Mouse (Mus musculus): Measurements from ENCODE around the gene Amigo3. TPM values are rescaled to one million over a fixed set of nuclear protein-coding genes. Genes with fewer than 3 reads are reported as not detected.
A peak's percentile ranks its signal among the peaks of the same experiment; 100 is the strongest.

Amigo3 gene
- polyA plus RNA-seq, 1 experiment = 1.3 TPM

DNA sequence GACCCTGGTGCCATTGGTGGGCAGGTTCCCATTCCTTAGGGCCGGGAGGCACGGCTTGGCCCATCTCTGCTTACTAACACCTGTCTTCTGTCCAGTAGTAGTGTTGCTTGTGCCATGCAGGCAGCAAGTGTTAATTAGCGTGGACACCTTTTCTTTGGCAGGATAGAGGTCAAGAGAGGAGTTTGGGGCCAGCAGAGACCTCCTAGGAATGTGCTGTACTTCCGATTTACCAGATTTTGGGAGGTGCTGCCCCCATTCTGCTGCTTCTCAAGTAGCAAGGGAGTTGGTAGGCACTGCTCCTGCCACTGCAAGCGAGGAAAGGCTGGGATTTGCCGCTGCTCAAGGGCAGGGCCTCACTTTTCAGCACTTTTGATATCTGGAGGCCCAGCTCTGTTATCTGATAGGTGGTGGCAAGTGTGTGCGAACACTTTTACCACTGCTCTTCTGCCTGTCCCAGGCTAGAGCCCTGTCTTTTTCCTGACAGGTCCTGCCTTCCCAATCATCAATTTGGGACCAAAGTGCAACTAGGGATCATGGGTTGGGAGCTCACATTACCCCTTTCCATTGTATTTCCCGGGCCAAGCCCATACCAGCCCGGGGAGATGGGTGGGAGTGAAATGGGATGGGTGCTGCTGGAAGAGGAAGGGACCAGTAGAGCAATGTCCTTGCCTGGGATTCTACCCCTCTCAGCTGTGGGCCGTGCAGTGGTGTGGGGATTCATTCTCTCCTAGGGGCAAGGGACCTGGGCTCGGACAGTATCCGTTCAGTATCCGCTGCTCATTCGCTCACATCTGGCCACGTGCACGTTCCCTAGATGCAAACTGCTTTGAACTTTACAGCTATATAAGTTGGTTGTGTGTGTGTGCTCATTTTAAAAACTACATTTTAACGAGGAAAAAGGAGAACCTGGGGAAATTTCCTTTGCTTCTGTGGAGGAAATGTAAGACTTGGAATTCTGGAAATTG lies 5.1 kb upstream of the Amigo3 start:
- Histone ChIP-seq H3K27me3 (ENCODE audit: control insufficient read depth, insufficient read depth, low read length) (no peaks in the 10 kb centered on the region), H3K27ac (ENCODE audit: control insufficient read depth, insufficient read depth, low read depth, low read length) (no peak overlapping the region), H3K36me3 (ENCODE audit: control insufficient read depth, insufficient read depth, low read length) (no peaks in the 10 kb centered on the region; the same call in 1 of the 2 replicates), H3K4me1 (ENCODE audit: control insufficient read depth, insufficient read depth, low read length) (peaks cover 4% of the 10 kb centered on the region), H3K4me3 (ENCODE audit: control insufficient read depth, low read depth, low read length) (peak overlapping the region; percentile 80)
- no peak for TF ChIP-seq POLR2A (IDR thresholded peaks at IDR 0.05; ENCODE audit: control insufficient read depth, low read depth, low read length)
- TF ChIP-seq CTCF (IDR thresholded peaks at IDR 0.05; ENCODE audit: control insufficient read depth, insufficient read depth, insufficient replicate concordance, low read depth, low read length) = no peak

DNA sequence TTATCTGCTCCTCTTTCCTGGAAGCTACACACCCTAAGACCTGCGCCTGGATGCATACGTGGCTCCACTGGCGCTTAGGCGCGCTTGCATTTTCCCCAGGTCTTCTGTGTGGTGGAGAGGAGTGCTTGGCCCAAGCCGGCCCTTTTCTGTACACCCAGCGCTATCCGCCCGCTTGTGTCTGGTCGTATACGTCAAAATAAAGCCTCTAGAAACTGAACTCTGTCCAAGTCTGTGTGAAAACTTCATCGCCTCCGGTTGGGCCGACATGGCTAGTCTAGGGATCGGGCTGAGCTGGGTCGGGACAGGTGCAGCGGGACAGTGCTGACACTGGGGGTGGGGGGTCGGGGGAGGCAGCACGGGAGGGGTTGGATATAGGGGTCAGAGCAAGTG lies 4.4 kb upstream of the Amigo3 start:
- H3K36me3 ChIP-seq (ENCODE audit: control insufficient read depth, insufficient read depth, low read length) = no peaks in the 10 kb centered on the region; the same call in 1 of the 2 replicates
- H3K4me3 ChIP-seq (ENCODE audit: control insufficient read depth, low read depth, low read length) = peak overlapping the region; percentile 80
- no peak for TF ChIP-seq CTCF (IDR thresholded peaks at IDR 0.05; ENCODE audit: control insufficient read depth, insufficient read depth, insufficient replicate concordance, low read depth, low read length)
- TF ChIP-seq POLR2A (IDR thresholded peaks at IDR 0.05; ENCODE audit: control insufficient read depth, low read depth, low read length) = no peak
- H3K27me3 ChIP-seq (ENCODE audit: control insufficient read depth, insufficient read depth, low read length) = no peaks in the 10 kb centered on the region
- peaks cover 6% of the 10 kb centered on the region for H3K4me1 ChIP-seq (ENCODE audit: control insufficient read depth, insufficient read depth, low read length)
- H3K27ac ChIP-seq (ENCODE audit: control insufficient read depth, insufficient read depth, low read depth, low read length) = 0 out of 2 replicates have a peak overlapping the region, but pooled peaks have one; percentile 56

DNA sequence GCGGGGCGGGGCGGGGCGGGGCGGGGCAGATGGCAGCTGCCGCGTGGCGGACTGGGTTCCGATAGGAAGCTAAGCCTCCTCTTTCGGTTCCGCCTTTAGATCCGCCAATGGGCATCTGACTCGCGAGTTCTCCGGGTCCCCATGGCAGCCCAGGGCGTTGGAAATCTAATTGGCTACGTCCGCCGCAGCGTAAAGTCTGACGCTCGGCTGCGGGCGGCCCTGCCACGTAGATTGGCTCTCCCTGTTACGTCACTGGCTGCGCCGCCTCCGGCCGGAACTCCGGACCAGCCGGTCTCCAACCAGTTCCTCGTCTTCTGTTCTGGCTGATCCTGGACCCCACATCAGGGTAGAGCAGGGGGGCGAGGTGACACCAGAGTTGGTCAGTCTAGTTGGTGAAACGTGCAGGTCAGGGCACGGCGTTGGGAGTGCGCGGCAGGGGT lies 3.9 kb upstream of the Amigo3 start, which contains the start of gene Gmppb:
Gene Gmppb, plus strand, starts transcription at position 227 of the 440 bp plus-strand sequence.
- Histone ChIP-seq H3K27me3 (ENCODE audit: control insufficient read depth, insufficient read depth, low read length) (no peaks in the 10 kb centered on the region), H3K4me3 (ENCODE audit: control insufficient read depth, low read depth, low read length) (peak within 1 kb of the TSS; percentile 99), H3K27ac (ENCODE audit: control insufficient read depth, insufficient read depth, low read depth, low read length) (peak within 1 kb of the TSS; percentile 97), H3K4me1 (ENCODE audit: control insufficient read depth, insufficient read depth, low read length) (peaks cover 6% of the 10 kb centered on the region), H3K36me3 (ENCODE audit: control insufficient read depth, insufficient read depth, low read length) (no peaks in the 10 kb centered on the region; the same call in 1 of the 2 replicates)
- TF ChIP-seq CTCF (IDR thresholded peaks at IDR 0.05; ENCODE audit: control insufficient read depth, insufficient read depth, insufficient replicate concordance, low read depth, low read length) (no peak), POLR2A (IDR thresholded peaks at IDR 0.05; ENCODE audit: control insufficient read depth, low read depth, low read length) (peak; percentile 66)

DNA sequence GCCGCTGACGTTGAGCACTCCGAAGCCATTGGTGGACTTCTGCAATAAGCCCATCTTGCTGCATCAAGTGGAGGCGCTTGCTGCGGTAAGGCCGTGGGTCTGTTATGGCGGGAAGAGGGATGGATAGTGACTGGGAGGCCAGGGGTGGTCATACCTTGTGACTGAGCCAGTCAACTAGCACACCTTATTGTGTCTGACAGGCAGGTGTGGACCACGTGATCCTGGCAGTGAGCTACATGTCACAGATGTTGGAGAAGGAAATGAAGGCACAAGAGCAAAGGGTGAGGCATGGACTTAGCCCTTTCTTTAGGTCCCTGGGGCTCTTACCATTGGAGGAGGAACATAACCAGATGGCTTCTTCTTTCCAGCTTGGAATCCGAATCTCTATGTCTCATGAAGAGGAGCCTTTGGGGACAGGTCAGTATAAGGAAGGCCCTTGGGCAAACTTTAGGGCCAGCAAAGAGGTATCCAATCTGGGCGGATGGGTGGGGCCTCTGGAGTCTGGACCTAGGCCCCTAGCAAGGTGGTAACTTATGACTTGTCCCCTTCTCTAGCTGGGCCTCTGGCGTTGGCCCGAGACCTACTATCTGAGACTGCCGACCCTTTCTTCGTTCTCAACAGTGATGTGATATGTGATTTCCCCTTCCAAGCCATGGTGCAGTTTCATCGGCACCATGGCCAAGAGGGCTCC lies 3.3 kb upstream of the Amigo3 start:
- TF ChIP-seq CTCF (IDR thresholded peaks at IDR 0.05; ENCODE audit: control insufficient read depth, insufficient read depth, insufficient replicate concordance, low read depth, low read length) (peak; percentile 2; the same call in 1 of the 2 replicates), POLR2A (IDR thresholded peaks at IDR 0.05; ENCODE audit: control insufficient read depth, low read depth, low read length) (no peak)
- Histone ChIP-seq H3K27me3 (ENCODE audit: control insufficient read depth, insufficient read depth, low read length) (no peaks in the 10 kb centered on the region), H3K4me3 (ENCODE audit: control insufficient read depth, low read depth, low read length) (peak overlapping the region; percentile 99), H3K27ac (ENCODE audit: control insufficient read depth, insufficient read depth, low read depth, low read length) (peak overlapping the region; percentile 97), H3K36me3 (ENCODE audit: control insufficient read depth, insufficient read depth, low read length) (no peaks in the 10 kb centered on the region; the same call in 1 of the 2 replicates), H3K4me1 (ENCODE audit: control insufficient read depth, insufficient read depth, low read length) (peaks cover 6% of the 10 kb centered on the region)

GRCm38 (mm10) chr9:108051184-108051930 lies 1.6 kb upstream of the Amigo3 start:
- no peak overlapping the region for H3K27ac ChIP-seq (ENCODE audit: control insufficient read depth, insufficient read depth, low read depth, low read length)
- peaks cover 6% of the 10 kb centered on the region for H3K4me1 ChIP-seq (ENCODE audit: control insufficient read depth, insufficient read depth, low read length)
- no peaks in the 10 kb centered on the region for H3K27me3 ChIP-seq (ENCODE audit: control insufficient read depth, insufficient read depth, low read length)
- H3K4me3 ChIP-seq (ENCODE audit: control insufficient read depth, low read depth, low read length) = peak overlapping the region; percentile 99
- TF ChIP-seq POLR2A (IDR thresholded peaks at IDR 0.05; ENCODE audit: control insufficient read depth, low read depth, low read length) (no peak), CTCF (IDR thresholded peaks at IDR 0.05; ENCODE audit: control insufficient read depth, insufficient read depth, insufficient replicate concordance, low read depth, low read length) (no peak)
- no peaks in the 10 kb centered on the region; the same call in 1 of the 2 replicates for H3K36me3 ChIP-seq (ENCODE audit: control insufficient read depth, insufficient read depth, low read length)

DNA sequence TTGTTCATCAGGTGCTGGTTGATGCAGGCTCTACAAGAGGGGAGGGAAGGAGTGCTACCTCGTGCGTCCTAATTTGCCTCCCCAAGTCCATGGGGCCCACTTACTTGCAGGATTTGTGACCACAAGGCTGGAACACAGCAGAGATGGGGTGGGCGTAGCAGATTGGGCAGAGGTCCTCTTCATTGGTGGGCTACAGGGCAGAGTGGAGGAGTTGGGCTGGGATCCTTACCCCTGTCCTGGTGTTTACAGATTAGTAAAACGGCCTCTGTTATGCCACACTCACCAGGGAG lies 1.1 kb upstream of the Amigo3 start:
- no peak for TF ChIP-seq POLR2A (IDR thresholded peaks at IDR 0.05; ENCODE audit: control insufficient read depth, low read depth, low read length)
- TF ChIP-seq CTCF (IDR thresholded peaks at IDR 0.05; ENCODE audit: control insufficient read depth, insufficient read depth, insufficient replicate concordance, low read depth, low read length) = no peak
- Histone ChIP-seq H3K4me1 (ENCODE audit: control insufficient read depth, insufficient read depth, low read length) (peaks cover 6% of the 10 kb centered on the region), H3K27me3 (ENCODE audit: control insufficient read depth, insufficient read depth, low read length) (no peaks in the 10 kb centered on the region), H3K36me3 (ENCODE audit: control insufficient read depth, insufficient read depth, low read length) (no peaks in the 10 kb centered on the region; the same call in 1 of the 2 replicates), H3K4me3 (ENCODE audit: control insufficient read depth, low read depth, low read length) (no peak overlapping the region), H3K27ac (ENCODE audit: control insufficient read depth, insufficient read depth, low read depth, low read length) (no peak overlapping the region)
